Comparison of ENCODE assay signal across 9 mouse cellular contexts in genomic region chr13:40737761-40738160, GRCm38 (mm10). TPM values are rescaled to one million over a fixed set of nuclear protein-coding genes. Genes with fewer than 3 reads are reported as not detected.
DNase-seq lines count a peak whose midpoint lies in the region; ATAC-seq and TF ChIP-seq lines count a peak whose summit lies in the region.
"Had no signal": no experiment of that assay in that cellular context is flagged by ENCODE, and none has a peak within 500 bp of the region (broad histone marks: within the 10 kb centered on the region; RNA-seq: fewer than 3 reads in every experiment).

No protein-coding gene starts in this region.

- TF ChIP-seq POLR2A in ES-Bruce4 (IDR thresholded peaks at IDR 0.05; ENCODE audit: insufficient read depth, low read length), result no peak

- H3K9ac ChIP-seq in forebrain, embryonic 11.5 days (ENCODE audit: low read length), result no peak overlapping the region
- no peak overlapping the region for H3K9ac ChIP-seq in forebrain, embryonic 14.5 days (ENCODE audit: low read length)
- H3K9ac ChIP-seq in ES-Bruce4 (ENCODE audit: low read depth, poor library complexity, severe bottlenecking), result no peak overlapping the region
- H3K9ac ChIP-seq in hindbrain, embryonic 13.5 days, result no peak overlapping the region
- no peak overlapping the region for H3K9ac ChIP-seq in midbrain, embryonic 16.5 days (ENCODE audit: low read depth, low read length)

- no peak for TF ChIP-seq EP300 in ES-Bruce4 (IDR thresholded peaks at IDR 0.05; ENCODE audit: insufficient read depth, low read depth, low read length)

- H3K4me1 ChIP-seq in forebrain, embryonic 11.5 days (replicated peaks; ENCODE audit: control insufficient read depth, insufficient read depth, low read length), result peaks cover 4% of the 10 kb centered on the region; the same call in 1 of the 2 replicates
- H3K4me1 ChIP-seq in forebrain, embryonic 14.5 days (ENCODE audit: control insufficient read depth, insufficient read depth, low read length), result peaks cover 4% of the 10 kb centered on the region
- H3K4me1 ChIP-seq in ES-Bruce4 (ENCODE audit: control insufficient read depth, insufficient read depth, low read length), result peaks cover 2% of the 10 kb centered on the region
- H3K4me1 ChIP-seq in hindbrain, embryonic 13.5 days (replicated peaks), result peaks cover 40% of the 10 kb centered on the region
- H3K4me1 ChIP-seq in midbrain, embryonic 16.5 days (ENCODE audit: control insufficient read depth, insufficient read depth, low read length), result peaks cover 19% of the 10 kb centered on the region

- TF ChIP-seq CTCF in ES-Bruce4 (IDR thresholded peaks at IDR 0.05; ENCODE audit: low read depth, low read length), result no peak

- peak; percentile 62 for DNase-seq in forebrain, embryonic 11.5 days (ENCODE audit: low spot score)
- DNase-seq in forebrain, embryonic 14.5 days (ENCODE audit: low spot score), result no peak
- DNase-seq in frontal cortex, postnatal 36 days (ENCODE audit: low spot score in 2 of 2), result no peak
- DNase-seq in spleen, adult 18-20 months, result no peak

- H3K27me3 ChIP-seq in forebrain, embryonic 11.5 days (ENCODE audit: control insufficient read depth, insufficient read depth, low read length), result peaks cover 97% of the 10 kb centered on the region
- peaks cover 98% of the 10 kb centered on the region for H3K27me3 ChIP-seq in forebrain, embryonic 14.5 days (replicated peaks; ENCODE audit: control insufficient read depth, insufficient read depth, low read length)
- peaks cover 68% of the 10 kb centered on the region for H3K27me3 ChIP-seq in ES-Bruce4 (ENCODE audit: control insufficient read depth, insufficient read depth, low read length, poor library complexity, severe bottlenecking)
- peaks cover 99% of the 10 kb centered on the region for H3K27me3 ChIP-seq in hindbrain, embryonic 13.5 days
- H3K27me3 ChIP-seq in midbrain, embryonic 16.5 days (ENCODE audit: control insufficient read depth, insufficient read depth, low read depth, low read length), result peaks cover 78% of the 10 kb centered on the region

- WGBS in forebrain, embryonic 11.5 days, result 0% methylated on average over 20 of the region's 22 CpGs
- 0% methylated on average over 21 of the region's 22 CpGs for WGBS in forebrain, embryonic 14.5 days
- WGBS in hindbrain, embryonic 13.5 days, result under 1% methylated on average over 22 of the region's 22 CpGs
- under 1% methylated on average over 22 of the region's 22 CpGs for WGBS in midbrain, embryonic 16.5 days

- H3K4me2 ChIP-seq in forebrain, embryonic 11.5 days (ENCODE audit: low read depth, low read length, severe bottlenecking), result no peak overlapping the region
- no peak overlapping the region for H3K4me2 ChIP-seq in forebrain, embryonic 14.5 days (ENCODE audit: low read length)
- H3K4me2 ChIP-seq in hindbrain, embryonic 13.5 days, result peak overlapping the region; percentile 34
- peak overlapping the region; percentile 35; the same call in 1 of the 2 replicates for H3K4me2 ChIP-seq in midbrain, embryonic 16.5 days (ENCODE audit: low read length)
- H3K4me2 ChIP-seq: liver, embryonic 11.5 days had no signal

- H3K4me3 ChIP-seq in forebrain, embryonic 11.5 days (ENCODE audit: low read depth, low read length), result no peak overlapping the region
- no peak overlapping the region for H3K4me3 ChIP-seq in forebrain, embryonic 14.5 days (ENCODE audit: low read depth, low read length)
- H3K4me3 ChIP-seq in ES-Bruce4 (ENCODE audit: low read depth, low read length), result peak overlapping the region; percentile 29; the same call in 1 of the 2 replicates
- H3K4me3 ChIP-seq in hindbrain, embryonic 13.5 days, result peak overlapping the region; percentile 7; the same call in 1 of the 2 replicates
- peak overlapping the region; percentile 16 for H3K4me3 ChIP-seq in midbrain, embryonic 16.5 days (ENCODE audit: low read depth, low read length)

- no peaks in the 10 kb centered on the region for H3K9me3 ChIP-seq in forebrain, embryonic 11.5 days (ENCODE audit: control insufficient read depth, low read length)
- no peaks in the 10 kb centered on the region for H3K9me3 ChIP-seq in forebrain, embryonic 14.5 days (replicated peaks; ENCODE audit: control insufficient read depth, low read length)
- H3K9me3 ChIP-seq in ES-Bruce4 (replicated peaks; ENCODE audit: control insufficient read depth, insufficient read depth, low read length, poor library complexity, severe bottlenecking), result no peaks in the 10 kb centered on the region
- H3K9me3 ChIP-seq in hindbrain, embryonic 13.5 days, result no peaks in the 10 kb centered on the region
- H3K9me3 ChIP-seq in midbrain, embryonic 16.5 days (replicated peaks; ENCODE audit: control insufficient read depth, low read length, poor library complexity, severe bottlenecking), result no peaks in the 10 kb centered on the region

- H3K36me3 ChIP-seq in forebrain, embryonic 11.5 days (ENCODE audit: control insufficient read depth, insufficient read depth, low read length), result no peaks in the 10 kb centered on the region
- H3K36me3 ChIP-seq in forebrain, embryonic 14.5 days (ENCODE audit: control insufficient read depth, insufficient read depth, low read length), result no peaks in the 10 kb centered on the region
- no peaks in the 10 kb centered on the region for H3K36me3 ChIP-seq in ES-Bruce4 (ENCODE audit: control insufficient read depth, insufficient read depth, low read length, poor library complexity, severe bottlenecking)
- H3K36me3 ChIP-seq in hindbrain, embryonic 13.5 days, result no peaks in the 10 kb centered on the region
- no peaks in the 10 kb centered on the region for H3K36me3 ChIP-seq in midbrain, embryonic 16.5 days (ENCODE audit: control insufficient read depth, insufficient read depth, low read length)

- H3K27ac ChIP-seq in forebrain, embryonic 11.5 days (ENCODE audit: low read depth, low read length), result no peak overlapping the region
- H3K27ac ChIP-seq in forebrain, embryonic 14.5 days (ENCODE audit: low read depth, low read length), result no peak overlapping the region
- no peak overlapping the region for H3K27ac ChIP-seq in ES-Bruce4 (ENCODE audit: insufficient read depth, low read length)
- no peak overlapping the region for H3K27ac ChIP-seq in hindbrain, embryonic 13.5 days
- no peak overlapping the region for H3K27ac ChIP-seq in midbrain, embryonic 16.5 days (ENCODE audit: low read length)

- ATAC-seq in forebrain, embryonic 11.5 days (replicated peaks; ENCODE audit: low FRiP score), result no peak
- no peak for ATAC-seq in forebrain, embryonic 14.5 days
- ATAC-seq in hindbrain, embryonic 13.5 days (ENCODE audit: low FRiP score), result no peak
- ATAC-seq in midbrain, embryonic 16.5 days, result 0 out of 2 replicates have a peak, but pooled peaks have one; percentile 13
- no peak for ATAC-seq in megakaryocyte, adult 5-6 weeks (ENCODE audit: poor library complexity, severe bottlenecking)

RNA-seq across cellular contexts. Expression of gene Tfap2a, which starts 0.4 kb away (rescaled TPM):
- 3.3 and 3.6 TPM in 2 replicates for polyA plus RNA-seq in forebrain, embryonic 11.5 days (2014; fragmentation: Nextera tagmentation; extraction: Ambion mirVana)
- polyA plus RNA-seq in forebrain, embryonic 14.5 days (2014; fragmentation: Nextera tagmentation; extraction: Ambion mirVana), result 0.20 and 0.41 TPM in 2 replicates
- polyA plus RNA-seq in ES-Bruce4 (2011; ENCODE audit: insufficient read depth, insufficient read length, low read depth, missing spikeins), result 1.5 and 1.9 TPM in 2 replicates
- polyA plus RNA-seq in hindbrain, embryonic 13.5 days (2015; fragmentation: Nextera tagmentation; extraction: Ambion mirVana), result 14.2 and 22.9 TPM in 2 replicates
- polyA plus RNA-seq in midbrain, embryonic 16.5 days (2015; fragmentation: Nextera tagmentation; extraction: Ambion mirVana), result 2.3 and 2.8 TPM in 2 replicates
- 0.36 TPM in 1 of 2 replicates, not detected in the other for total RNA-seq in megakaryocyte, adult 5-6 weeks (2015)
- total RNA-seq in megakaryocyte, adult 5-6 weeks (2017), result 0.07 TPM in 1 of 2 replicates, not detected in the other

Comparison
In these comparisons a context has a peak if more than half of its experiments do, and no peak if none do; other contexts are left out.
1. H3K4me2 ChIP-seq: peak in hindbrain, embryonic 13.5 days (single experiment) and midbrain, embryonic 16.5 days (single experiment); none in forebrain, embryonic 11.5 days (single experiment) and forebrain, embryonic 14.5 days (single experiment).
2. H3K4me3 ChIP-seq: peak in ES-Bruce4 (single experiment), hindbrain, embryonic 13.5 days (single experiment) and midbrain, embryonic 16.5 days (single experiment); none in forebrain, embryonic 11.5 days (single experiment) and forebrain, embryonic 14.5 days (single experiment).